In the genomic region with DNA sequence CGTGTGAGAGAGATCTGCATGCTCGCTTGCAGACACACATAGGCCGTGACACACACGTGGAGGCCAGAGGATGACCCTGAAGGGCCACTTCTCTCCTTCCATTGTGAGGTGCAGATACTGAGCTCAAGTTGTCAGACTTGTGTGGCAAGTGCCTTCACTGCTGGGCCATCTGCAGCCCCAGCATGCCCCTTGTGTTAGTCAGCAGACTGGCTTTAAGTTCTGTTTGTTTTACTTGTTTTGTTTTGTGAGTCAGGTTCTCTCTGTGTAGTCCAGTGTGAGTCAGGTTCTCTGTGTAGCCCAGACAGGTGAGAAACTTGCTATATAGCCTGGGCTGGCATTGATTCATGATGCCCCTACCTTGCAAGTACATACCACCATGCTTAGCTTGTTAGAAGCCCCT, we compare ENCODE assay signal across 29 mouse cellular contexts. TPM values are rescaled to one million over a fixed set of nuclear protein-coding genes. Genes with fewer than 3 reads are reported as not detected.
A peak's percentile ranks its signal among the peaks of the same experiment; 100 is the strongest.
DNase-seq lines count a peak whose midpoint lies in the region; ATAC-seq and TF ChIP-seq lines count a peak whose summit lies in the region.
"Had no signal": no experiment of that assay in that cellular context is flagged by ENCODE, and none has a peak within 500 bp of the region (broad histone marks: within the 10 kb centered on the region; RNA-seq: fewer than 3 reads in every experiment).

No protein-coding gene starts in this region.

- no peak for TF ChIP-seq CTCF in lung, postnatal 0 days (IDR thresholded peaks at IDR 0.05)
- no peak for TF ChIP-seq CTCF in stomach, postnatal 0 days (IDR thresholded peaks at IDR 0.05; ENCODE audit: low read depth)

- H3K36me3 ChIP-seq in lung, postnatal 0 days (ENCODE audit: insufficient read depth, low read length) = no peaks in the 10 kb centered on the region
- H3K36me3 ChIP-seq in stomach, embryonic 14.5 days (ENCODE audit: control insufficient read depth, insufficient read depth, low read length) = no peaks in the 10 kb centered on the region
- H3K36me3 ChIP-seq in stomach, postnatal 0 days (ENCODE audit: control insufficient read depth, insufficient read depth, low read length) = no peaks in the 10 kb centered on the region
- H3K36me3 ChIP-seq: embryonic facial prominence, embryonic 12.5 days; embryonic facial prominence, embryonic 15.5 days; heart, embryonic 12.5 days; heart, embryonic 15.5 days; hindbrain, embryonic 10.5 days; hindbrain, embryonic 13.5 days had no signal

- peaks cover 9% of the 10 kb centered on the region; the same call in 1 of the 2 replicates for H3K4me1 ChIP-seq in lung, postnatal 0 days (ENCODE audit: insufficient read depth, low read depth, low read length)
- H3K4me1 ChIP-seq in stomach, embryonic 14.5 days (ENCODE audit: control insufficient read depth, insufficient read depth, low read length) = no peaks in the 10 kb centered on the region
- H3K4me1 ChIP-seq in stomach, postnatal 0 days (replicated peaks; ENCODE audit: control insufficient read depth, insufficient read depth) = no peaks in the 10 kb centered on the region
- H3K4me1 ChIP-seq: embryonic facial prominence, embryonic 15.5 days; forebrain, embryonic 13.5 days; heart, embryonic 15.5 days; hindbrain, embryonic 13.5 days had no signal

- no peak overlapping the region for H3K4me3 ChIP-seq in lung, postnatal 0 days (ENCODE audit: low read depth, low read length)
- no peak overlapping the region for H3K4me3 ChIP-seq in stomach, embryonic 14.5 days (ENCODE audit: low read depth, low read length)
- H3K4me3 ChIP-seq in stomach, postnatal 0 days (ENCODE audit: low read depth, low read length) = no peak overlapping the region
- H3K4me3 ChIP-seq: embryonic facial prominence, embryonic 12.5 days; embryonic facial prominence, embryonic 15.5 days; erythroblast, embryonic 14.5 days; forebrain, embryonic 13.5 days; heart, embryonic 12.5 days; heart, embryonic 15.5 days; hindbrain, embryonic 10.5 days; hindbrain, embryonic 13.5 days had no signal

- TF ChIP-seq EP300 in lung, postnatal 0 days (IDR thresholded peaks at IDR 0.05) = no peak
- no peak for TF ChIP-seq EP300 in stomach, postnatal 0 days (optimal IDR thresholded peaks at IDR 0.05)

- no peak overlapping the region for H3K27ac ChIP-seq in lung, postnatal 0 days (ENCODE audit: low read length)
- H3K27ac ChIP-seq in stomach, embryonic 14.5 days (ENCODE audit: low read length) = 0 out of 2 replicates have a peak overlapping the region, but pooled peaks have one; percentile 11
- no peak overlapping the region; the same call in 1 of the 2 replicates for H3K27ac ChIP-seq in stomach, postnatal 0 days (replicated peaks)
- H3K27ac ChIP-seq: embryonic facial prominence, embryonic 12.5 days; embryonic facial prominence, embryonic 15.5 days; forebrain, embryonic 13.5 days; heart, embryonic 15.5 days; hindbrain, embryonic 10.5 days; hindbrain, embryonic 13.5 days had no signal

- no peaks in the 10 kb centered on the region for H3K27me3 ChIP-seq in lung, postnatal 0 days (replicated peaks; ENCODE audit: insufficient read depth, low read length)
- H3K27me3 ChIP-seq in stomach, embryonic 14.5 days (ENCODE audit: control insufficient read depth, insufficient read depth, low read length) = no peaks in the 10 kb centered on the region
- no peaks in the 10 kb centered on the region for H3K27me3 ChIP-seq in stomach, postnatal 0 days (ENCODE audit: control insufficient read depth, insufficient read depth, low read length)
- H3K27me3 ChIP-seq: embryonic facial prominence, embryonic 12.5 days; embryonic facial prominence, embryonic 15.5 days; forebrain, embryonic 13.5 days; heart, embryonic 12.5 days; heart, embryonic 15.5 days; hindbrain, embryonic 13.5 days; Patski had no signal

- WGBS in lung, postnatal 0 days = 70% methylated on average over 4 of the region's 4 CpGs
- 68% methylated on average over 4 of the region's 4 CpGs for WGBS in stomach, embryonic 14.5 days
- WGBS in stomach, postnatal 0 days = 56% methylated on average over 4 of the region's 4 CpGs

- no peak overlapping the region for H3K9ac ChIP-seq in lung, postnatal 0 days (replicated peaks; ENCODE audit: low read depth)
- H3K9ac ChIP-seq in stomach, embryonic 14.5 days (replicated peaks; ENCODE audit: low read depth, low read length) = no peak overlapping the region
- no peak overlapping the region for H3K9ac ChIP-seq in stomach, postnatal 0 days (ENCODE audit: low read length)
- H3K9ac ChIP-seq: embryonic facial prominence, embryonic 12.5 days; embryonic facial prominence, embryonic 15.5 days; forebrain, embryonic 13.5 days; heart, embryonic 12.5 days; heart, embryonic 15.5 days; hindbrain, embryonic 13.5 days had no signal

- no peak for DNase-seq in lung, postnatal 0 days (ENCODE audit: low spot score)
- no peak for DNase-seq in lung, postnatal 10 days
- DNase-seq in urinary bladder, postnatal 14 days (ENCODE audit: low spot score) = peak; percentile 59
- no peak for DNase-seq in urinary bladder, postnatal 25 days (ENCODE audit: low spot score)
- peak; percentile 60 for DNase-seq in stomach, postnatal 0 days (ENCODE audit: low spot score)
- no peak for DNase-seq in right cerebral cortex, postnatal 4 days
- DNase-seq: adrenal gland, postnatal 10 days; adrenal gland, postnatal 36 days; cerebellum, adult 18-20 months; cerebellum, adult 9-10 months; cerebellum, postnatal 25 days; gastrocnemius, postnatal 10 days; gastrocnemius, postnatal 36 days; heart, postnatal 10 days; heart, postnatal 36 days had no signal

- no peak overlapping the region for H3K4me2 ChIP-seq in lung, postnatal 0 days (replicated peaks; ENCODE audit: low read depth, low read length)
- H3K4me2 ChIP-seq in stomach, embryonic 14.5 days (replicated peaks; ENCODE audit: low read depth, low read length) = no peak overlapping the region
- H3K4me2 ChIP-seq in stomach, postnatal 0 days (replicated peaks; ENCODE audit: low read depth) = no peak overlapping the region
- H3K4me2 ChIP-seq: embryonic facial prominence, embryonic 12.5 days; embryonic facial prominence, embryonic 15.5 days; forebrain, embryonic 13.5 days; heart, embryonic 12.5 days; heart, embryonic 15.5 days; hindbrain, embryonic 13.5 days had no signal

- H3K9me3 ChIP-seq in lung, postnatal 0 days (ENCODE audit: low read length) = no peaks in the 10 kb centered on the region
- no peaks in the 10 kb centered on the region for H3K9me3 ChIP-seq in stomach, embryonic 14.5 days (ENCODE audit: control insufficient read depth, low read depth, low read length)
- H3K9me3 ChIP-seq in stomach, postnatal 0 days (ENCODE audit: control insufficient read depth, low read length) = no peaks in the 10 kb centered on the region
- H3K9me3 ChIP-seq: embryonic facial prominence, embryonic 12.5 days; embryonic facial prominence, embryonic 15.5 days; forebrain, embryonic 13.5 days; heart, embryonic 12.5 days; heart, embryonic 15.5 days; hindbrain, embryonic 10.5 days; hindbrain, embryonic 13.5 days had no signal

- ATAC-seq in lung, postnatal 0 days = peak; percentile 47; the same call in 1 of the 2 replicates
- ATAC-seq in stomach, embryonic 14.5 days (ENCODE audit: insufficient number of reproducible peaks, insufficient read depth, low FRiP score, low read depth) = no peak
- peak; percentile 90 for ATAC-seq in stomach, postnatal 0 days (ENCODE audit: low FRiP score, low TSS enrichment)
- ATAC-seq in erythroblast, adult 5-6 weeks (replicated peaks; ENCODE audit: low FRiP score, poor library complexity, severe bottlenecking) = no peak
- ATAC-seq: forebrain, embryonic 13.5 days; forebrain, embryonic 16.5 days; hindbrain, embryonic 16.5 days; inflammation-experienced regulatory T-cells, adult 6 months; Patski had no signal

RNA-seq across cellular contexts. Expression of a gene that starts 10.5 kb away (rescaled TPM):
- 25.1 and 33.1 TPM in 2 replicates for polyA plus RNA-seq in lung, postnatal 0 days (2015; fragmentation: Nextera tagmentation; extraction: Ambion mirVana)
- 26.0 and 28.9 TPM in 2 replicates for polyA plus RNA-seq in stomach, embryonic 14.5 days (2014; fragmentation: Nextera tagmentation; extraction: Ambion mirVana)
- polyA plus RNA-seq in stomach, postnatal 0 days (2015; fragmentation: Nextera tagmentation; extraction: Ambion mirVana) = 19.2 and 21.1 TPM in 2 replicates
- total RNA-seq in erythroblast, adult 5-6 weeks (2015; ENCODE audit: low replicate concordance) = 0.77 and 9.4 TPM in 2 replicates
- 6.6 and 8.6 TPM in 2 replicates for total RNA-seq in erythroblast, adult 5-6 weeks (2017; ENCODE audit: low replicate concordance)

Comparison
In these comparisons a context has a peak if more than half of its experiments do, and no peak if none do; other contexts are left out.
1. ATAC-seq: peak in lung, postnatal 0 days (single experiment) and stomach, postnatal 0 days (single experiment); none in stomach, embryonic 14.5 days (single experiment) and erythroblast, adult 5-6 weeks (single experiment).
2. DNase-seq: peak in urinary bladder, postnatal 14 days (single experiment) and stomach, postnatal 0 days (single experiment); none in lung, postnatal 0 days (single experiment), lung, postnatal 10 days (single experiment), urinary bladder, postnatal 25 days (single experiment) and right cerebral cortex, postnatal 4 days (single experiment).